12 mouse cellular contexts compared by ENCODE assay signal in the genomic region with DNA sequence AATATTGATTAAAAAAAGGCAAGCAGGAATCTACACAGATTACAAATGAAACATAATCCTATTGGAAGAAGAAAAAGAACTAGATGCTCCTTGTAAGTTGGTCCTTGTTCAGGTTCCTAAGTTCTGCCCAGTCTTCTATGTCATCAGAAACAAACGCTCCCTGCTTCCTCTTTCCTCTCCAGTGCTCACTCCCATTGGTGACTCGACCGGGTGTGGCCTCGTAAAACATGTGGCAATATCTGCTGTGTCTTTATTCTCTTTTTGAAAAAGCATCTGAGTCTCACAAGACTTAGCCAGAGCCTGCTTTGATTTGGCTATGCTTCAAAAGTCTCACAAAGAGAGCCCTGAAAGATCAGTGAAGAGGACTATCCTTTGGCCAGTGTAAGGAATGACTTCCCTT.
DNase-seq lines count a peak whose midpoint lies in the region; ATAC-seq and TF ChIP-seq lines count a peak whose summit lies in the region.
"Had no signal": no experiment of that assay in that cellular context is flagged by ENCODE, and none has a peak within 500 bp of the region (broad histone marks: within the 10 kb centered on the region; RNA-seq: fewer than 3 reads in every experiment).

No protein-coding gene starts in this region.

- no peak overlapping the region for H3K27ac ChIP-seq in heart, embryonic 10.5 days
- H3K27ac ChIP-seq in liver, embryonic 14.5 days, result no peak overlapping the region
- H3K27ac ChIP-seq: embryonic facial prominence, embryonic 15.5 days; left cerebral cortex, adult 2 months; midbrain, embryonic 12.5 days had no signal

- H3K4me1 ChIP-seq in heart, embryonic 10.5 days, result no peaks in the 10 kb centered on the region
- peaks cover 12 to 27% of the 10 kb centered on the region in 2 experiments for H3K4me1 ChIP-seq in liver, embryonic 14.5 days (replicated peaks; ENCODE audit: control insufficient read depth in 2 of 2, insufficient read depth in 2 of 2, low read length in 1 of 2)
- H3K4me1 ChIP-seq: embryonic facial prominence, embryonic 15.5 days; midbrain, embryonic 12.5 days had no signal

- no peaks in the 10 kb centered on the region for H3K9me3 ChIP-seq in heart, embryonic 10.5 days
- H3K9me3 ChIP-seq in liver, embryonic 14.5 days (ENCODE audit: control insufficient read depth, low read length), result no peaks in the 10 kb centered on the region
- H3K9me3 ChIP-seq: embryonic facial prominence, embryonic 15.5 days; midbrain, embryonic 12.5 days had no signal

- no peak overlapping the region for H3K9ac ChIP-seq in liver, embryonic 14.5 days (replicated peaks)
- H3K9ac ChIP-seq: embryonic facial prominence, embryonic 15.5 days; midbrain, embryonic 12.5 days had no signal

- no peak for TF ChIP-seq EP300 in liver, embryonic 14.5 days (IDR thresholded peaks at IDR 0.05; ENCODE audit: low read depth)

- 81% methylated on average over 4 of the region's 4 CpGs for WGBS in heart, embryonic 10.5 days
- WGBS in liver, embryonic 14.5 days (ENCODE audit: insufficient replicate concordance), result 15% methylated on average over 4 of the region's 4 CpGs

- ATAC-seq in erythroid progenitor cell, adult 5-6 weeks (replicated peaks; ENCODE audit: low FRiP score, poor library complexity, severe bottlenecking), result peak; percentile 36; the same call in 1 of the 2 replicates
- peak; percentile 40; the same call in 1 of the 2 replicates for ATAC-seq in liver, embryonic 14.5 days (ENCODE audit: insufficient read depth)

- H3K4me2 ChIP-seq in liver, embryonic 14.5 days (ENCODE audit: low read depth), result no peak overlapping the region
- H3K4me2 ChIP-seq: embryonic facial prominence, embryonic 15.5 days; midbrain, embryonic 12.5 days had no signal

- peak; percentile 29 for DNase-seq in heart, adult 8-10 months (ENCODE audit: low spot score)
- DNase-seq in heart, embryonic 10.5 days (ENCODE audit: low spot score), result no peak
- DNase-seq in liver, embryonic 14.5 days (ENCODE audit: low read depth in 3 of 3, low spot score in 3 of 3), result peak in 2 of 3 experiments; percentile 33 to 44
- DNase-seq in splenic B cell, adult 2 months (ENCODE audit: low read depth, low spot score), result peak; percentile 19
- DNase-seq in cerebellum, adult 9-10 months, result no peak
- no peak for DNase-seq in ovary, postnatal 14 days (ENCODE audit: low spot score)
- DNase-seq in layer of hippocampus, adult 11-12 months (ENCODE audit: low spot score), result no peak
- DNase-seq: kidney, adult 11 months had no signal

- no peak overlapping the region for H3K4me3 ChIP-seq in heart, embryonic 10.5 days
- H3K4me3 ChIP-seq in liver, embryonic 14.5 days (ENCODE audit: insufficient read depth in 1 of 2, low read depth in 2 of 2, low read length in 2 of 2), result no peak overlapping the region
- H3K4me3 ChIP-seq: embryonic facial prominence, embryonic 15.5 days; left cerebral cortex, adult 2 months; midbrain, embryonic 12.5 days had no signal

- H3K27me3 ChIP-seq in heart, embryonic 10.5 days (ENCODE audit: insufficient read depth, poor library complexity, severe bottlenecking), result no peaks in the 10 kb centered on the region
- no peaks in the 10 kb centered on the region for H3K27me3 ChIP-seq in liver, embryonic 14.5 days (ENCODE audit: control insufficient read depth, insufficient read depth, low read length)
- H3K27me3 ChIP-seq in splenic B cell, adult 2 months (ENCODE audit: control insufficient read depth, insufficient read depth, low read length, poor library complexity, severe bottlenecking), result no peaks in the 10 kb centered on the region
- H3K27me3 ChIP-seq: embryonic facial prominence, embryonic 15.5 days; midbrain, embryonic 12.5 days had no signal

- no peaks in the 10 kb centered on the region for H3K36me3 ChIP-seq in heart, embryonic 10.5 days
- H3K36me3 ChIP-seq in liver, embryonic 14.5 days (replicated peaks; ENCODE audit: control insufficient read depth, insufficient read depth, low read depth), result no peaks in the 10 kb centered on the region
- H3K36me3 ChIP-seq in splenic B cell, adult 2 months (ENCODE audit: control insufficient read depth, insufficient read depth, low read length, poor library complexity, severe bottlenecking), result no peaks in the 10 kb centered on the region
- H3K36me3 ChIP-seq: embryonic facial prominence, embryonic 15.5 days; midbrain, embryonic 12.5 days had no signal

- no peak for TF ChIP-seq CTCF in liver, embryonic 14.5 days (IDR thresholded peaks at IDR 0.05; ENCODE audit: low read depth)

Comparison
In these comparisons a context has a peak if more than half of its experiments do, and no peak if none do; other contexts are left out.
1. DNase-seq: peak in heart, adult 8-10 months (single experiment), liver, embryonic 14.5 days (2 of 3) and splenic B cell, adult 2 months (single experiment); none in heart, embryonic 10.5 days (single experiment), cerebellum, adult 9-10 months (single experiment), ovary, postnatal 14 days (single experiment) and layer of hippocampus, adult 11-12 months (single experiment).